Mouse (Mus musculus) liver, embryonic 14.5 days (tissue): ENCODE results near the gene Gm10354.
"Not testable (repeated sequence)": the region's sequence is repeated elsewhere in the genome, so short reads cannot be mapped to it uniquely, and the experiment has no call there.

ENCODE experiments used
- CTCF ChIP-seq: IDR thresholded peaks from 2 replicates; pipeline ENCODE4 v1.5.1; 2016; ENCODE audit warnings: antibody characterized with exemption, low read depth, control low read depth
- EP300 ChIP-seq: IDR thresholded peaks from 2 replicates; pipeline ENCODE4 v1.6.1; 2016; ENCODE audit warnings: antibody characterized with exemption, low read depth

DNA sequence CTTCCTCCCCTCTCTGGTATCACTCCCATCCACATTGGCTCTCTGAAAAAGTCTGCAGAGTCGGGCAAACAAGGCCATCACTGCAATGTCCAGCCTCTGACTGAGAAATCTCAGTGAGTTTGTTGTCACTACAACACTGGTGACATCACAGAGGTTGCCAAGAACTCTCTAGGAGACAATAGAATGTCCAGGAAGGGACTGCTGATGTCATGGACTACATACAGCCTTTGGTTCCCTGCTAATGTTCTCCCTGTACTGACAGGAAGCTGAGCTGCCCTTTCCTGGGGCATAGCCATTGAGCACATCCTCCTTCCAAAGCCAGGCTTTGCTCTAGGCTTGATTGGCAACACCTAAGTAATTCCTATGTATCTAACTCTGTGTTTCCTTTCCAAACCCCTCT is 40.4 kb downstream of the Gm10354 start, which contains the start of gene Speer4e:
- TF ChIP-seq EP300, CTCF: not testable (repeated sequence)
